Mouse (Mus musculus): ENCODE results near the gene Ldhal6b.

DNA sequence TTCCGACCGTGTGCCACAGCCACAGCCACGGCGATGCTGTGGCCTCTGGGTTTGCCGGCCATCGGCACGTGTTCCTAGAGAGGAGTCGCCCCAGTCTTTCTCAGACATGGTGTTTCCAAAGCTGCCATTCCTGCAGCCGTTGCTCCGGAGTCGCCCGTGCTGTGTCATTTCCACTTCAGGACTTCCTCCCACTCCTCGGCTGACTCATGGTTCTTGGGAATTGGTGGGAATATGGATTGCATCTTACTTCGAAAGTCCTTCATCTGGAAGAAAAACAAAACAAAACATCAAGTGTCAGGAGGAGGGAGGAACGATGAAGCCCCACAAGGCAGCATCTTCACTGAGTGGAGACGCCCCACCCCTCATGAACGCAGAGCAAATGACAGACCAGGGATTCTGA lies 7.4 kb downstream of the Ldhal6b start:
- TF ChIP-seq CTCF (IDR thresholded peaks at IDR 0.05; ENCODE audit: control insufficient read depth, insufficient read depth, insufficient read length) (no peak), MYOG (IDR thresholded peaks at IDR 0.05; ENCODE audit: control insufficient read depth, extremely low read depth, insufficient read length) (no peak), CEBPB (IDR thresholded peaks at IDR 0.05; ENCODE audit: low read depth) (no peak), USF1 (IDR thresholded peaks at IDR 0.05; ENCODE audit: low read depth) (no peak)
